14 mouse cellular contexts compared by ENCODE assay signal in genomic region chr1:79458558-79458957, GRCm38 (mm10). TPM values are rescaled to one million over a fixed set of nuclear protein-coding genes. Genes with fewer than 3 reads are reported as not detected.
"Had no signal": no experiment of that assay in that cellular context is flagged by ENCODE, and none has a peak within 500 bp of the region (broad histone marks: within the 10 kb centered on the region; RNA-seq: fewer than 3 reads in every experiment).

No protein-coding gene starts in this region.

- H3K9ac ChIP-seq: limb, embryonic 13.5 days; liver, embryonic 14.5 days; neural tube, embryonic 13.5 days had no signal

- DNase-seq: kidney, adult 8-10 months; kidney, postnatal 36 days; left cerebral cortex, postnatal 4 days; lung, adult 18-20 months; right cerebral cortex, postnatal 25 days; thymus, adult 18-20 months; thymus, postnatal 14 days had no signal

- H3K4me2 ChIP-seq: limb, embryonic 13.5 days; neural tube, embryonic 13.5 days had no signal

- H3K27me3 ChIP-seq: limb, embryonic 13.5 days; neural tube, embryonic 13.5 days had no signal

- H3K4me3 ChIP-seq: layer of hippocampus, adult 2 months; limb, embryonic 13.5 days; neural tube, embryonic 13.5 days had no signal

- H3K27ac ChIP-seq: layer of hippocampus, adult 2 months; limb, embryonic 13.5 days; liver, embryonic 14.5 days; neural tube, embryonic 13.5 days had no signal

- H3K36me3 ChIP-seq: limb, embryonic 13.5 days; neural tube, embryonic 13.5 days had no signal

- H3K4me1 ChIP-seq: limb, embryonic 13.5 days had no signal

- ATAC-seq: intestine, postnatal 0 days had no signal

- H3K9me3 ChIP-seq: limb, embryonic 13.5 days; neural tube, embryonic 13.5 days had no signal

RNA-seq across cellular contexts. Expression of gene Scg2, which starts 18.6 kb away (rescaled TPM):
- total RNA-seq: liver, adult 2 months; megakaryocyte-erythroid progenitor cell, adult 5-6 weeks had no signal
- polyA plus RNA-seq: liver, adult 2 months had no signal
